Mouse (Mus musculus) kidney, postnatal 36 days (tissue): ENCODE results near the gene Prune2.

Experiments used
- DNase-seq, 2 experiments: peaks; one replicate each; pipeline ENCODE4 v3.0.0; 2021 to 2022; ENCODE audit warnings: mixed read lengths in 2 of 2

The Prune2 gene

DNA sequence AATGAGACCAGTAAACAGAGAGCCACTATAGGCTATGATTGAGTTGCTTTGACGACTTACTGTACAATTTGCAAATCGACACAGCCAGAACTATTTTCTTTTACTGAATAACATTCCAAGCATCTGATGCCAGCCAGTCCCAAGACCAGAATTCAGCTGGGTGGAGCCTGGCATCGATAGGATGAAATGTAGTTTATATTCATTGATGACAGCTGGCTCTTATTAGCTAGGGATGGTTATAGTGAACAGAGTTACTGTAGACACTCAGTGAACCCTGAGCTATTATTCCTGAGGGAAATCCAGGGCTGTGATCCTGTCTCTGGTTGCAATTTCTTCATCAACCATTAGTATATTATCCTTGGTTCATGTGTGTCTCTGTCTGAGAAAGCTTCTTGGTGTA is 254.6 kb downstream of the Prune2 start:
- no peak for DNase-seq

DNA sequence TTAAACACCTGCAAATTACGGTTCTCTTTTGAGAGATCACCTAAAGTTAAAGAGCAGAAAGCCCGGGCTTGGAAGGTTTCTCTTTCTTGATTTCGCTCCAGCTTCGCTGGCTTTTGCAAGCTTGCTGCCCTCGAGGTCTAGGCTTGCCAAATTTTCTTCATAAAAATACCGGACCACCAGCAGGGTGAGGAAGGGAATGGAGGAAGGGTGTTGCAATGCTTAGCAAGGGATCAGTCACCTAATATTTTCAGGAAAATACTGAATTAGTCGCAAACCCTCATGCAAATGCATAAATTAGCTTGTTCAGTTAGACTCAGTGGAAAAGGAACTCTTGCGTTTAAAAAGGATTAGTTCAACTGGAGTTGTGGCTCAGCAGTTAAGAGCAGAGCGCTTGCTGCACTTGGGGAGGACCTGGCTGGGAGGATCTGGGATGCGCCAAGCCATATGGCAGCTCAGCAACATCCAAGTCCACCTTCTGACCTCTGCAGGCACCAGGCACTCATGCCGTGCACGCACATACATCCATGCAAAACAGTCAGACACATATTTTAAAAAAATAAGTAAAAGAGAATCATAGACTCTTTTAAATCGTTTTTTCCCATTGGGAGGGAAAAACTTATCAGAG is 259.1 kb downstream of the Prune2 start:
- no peak for DNase-seq

DNA sequence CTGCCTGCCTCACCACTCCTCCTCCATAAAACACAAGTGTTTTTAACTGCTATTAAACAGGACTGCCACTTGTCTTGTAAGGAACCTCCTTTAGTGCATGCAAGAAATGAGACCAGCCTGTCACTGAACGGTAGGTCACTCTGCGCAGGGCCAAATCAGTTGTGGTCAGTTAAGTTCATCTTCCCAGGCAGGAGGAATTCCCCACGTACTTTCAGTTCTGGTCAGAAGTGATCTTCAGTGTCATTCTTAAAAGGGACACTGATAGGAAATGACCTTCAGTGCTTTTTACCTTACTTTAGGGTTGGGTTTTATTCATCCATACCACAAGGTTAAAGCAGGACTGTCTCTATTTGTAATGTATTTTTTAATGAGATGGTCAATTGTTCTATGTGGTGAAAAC is 262.3 kb downstream of the Prune2 start:
- no peak for DNase-seq

- DNase-seq, result peak in 1 of 2 experiments; percentile 12
Observed at GRCm38 (mm10) chr19:17223801-17224200, 267.9 kb downstream of the Prune2 start.

GRCm38 (mm10) chr19:17225570-17226083 is 269.7 kb downstream of the Prune2 start:
- DNase-seq, result no peak

DNA sequence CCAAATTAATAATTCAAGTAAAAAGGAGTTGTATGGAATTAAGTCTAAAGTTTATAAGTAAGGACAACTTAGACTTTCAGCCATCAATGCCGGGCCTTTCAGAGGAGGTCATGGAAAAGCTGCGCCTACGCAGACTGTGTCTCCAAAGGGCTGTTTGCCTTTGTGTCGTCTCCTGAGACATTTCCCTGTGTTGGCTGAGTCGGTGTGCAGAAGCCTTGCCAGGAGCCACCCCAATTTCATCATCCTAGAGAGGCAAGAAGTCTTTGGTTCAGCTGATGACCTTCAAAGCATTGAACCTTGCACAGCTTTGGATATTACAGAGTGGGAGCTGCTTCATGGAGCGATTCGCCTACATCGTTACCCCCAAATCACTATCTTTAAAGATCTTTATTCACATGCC is 270.2 kb downstream of the Prune2 start:
- DNase-seq, result no peak

DNA sequence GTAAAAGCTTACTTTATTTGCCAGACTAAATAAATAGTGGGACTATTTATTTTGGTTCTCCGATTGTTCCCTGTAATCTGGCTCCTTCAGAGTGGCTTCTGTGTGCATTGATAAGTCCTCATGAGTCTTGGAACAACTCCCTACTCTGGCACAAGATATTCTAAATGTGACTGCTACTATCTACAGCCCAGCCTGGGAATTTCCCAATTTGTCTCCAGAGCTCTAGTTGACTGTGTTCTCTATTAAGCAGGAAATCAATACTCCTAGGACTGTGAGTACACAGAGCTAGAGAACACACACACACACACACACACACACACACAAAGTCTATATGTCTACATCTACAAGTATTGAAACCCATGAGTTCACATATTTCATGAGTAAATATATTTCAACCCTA is 274.1 kb downstream of the Prune2 start:
- DNase-seq, result no peak

- no peak for DNase-seq
Observed at GRCm38 (mm10) chr19:17238471-17238870, 282.6 kb downstream of the Prune2 start.

DNA sequence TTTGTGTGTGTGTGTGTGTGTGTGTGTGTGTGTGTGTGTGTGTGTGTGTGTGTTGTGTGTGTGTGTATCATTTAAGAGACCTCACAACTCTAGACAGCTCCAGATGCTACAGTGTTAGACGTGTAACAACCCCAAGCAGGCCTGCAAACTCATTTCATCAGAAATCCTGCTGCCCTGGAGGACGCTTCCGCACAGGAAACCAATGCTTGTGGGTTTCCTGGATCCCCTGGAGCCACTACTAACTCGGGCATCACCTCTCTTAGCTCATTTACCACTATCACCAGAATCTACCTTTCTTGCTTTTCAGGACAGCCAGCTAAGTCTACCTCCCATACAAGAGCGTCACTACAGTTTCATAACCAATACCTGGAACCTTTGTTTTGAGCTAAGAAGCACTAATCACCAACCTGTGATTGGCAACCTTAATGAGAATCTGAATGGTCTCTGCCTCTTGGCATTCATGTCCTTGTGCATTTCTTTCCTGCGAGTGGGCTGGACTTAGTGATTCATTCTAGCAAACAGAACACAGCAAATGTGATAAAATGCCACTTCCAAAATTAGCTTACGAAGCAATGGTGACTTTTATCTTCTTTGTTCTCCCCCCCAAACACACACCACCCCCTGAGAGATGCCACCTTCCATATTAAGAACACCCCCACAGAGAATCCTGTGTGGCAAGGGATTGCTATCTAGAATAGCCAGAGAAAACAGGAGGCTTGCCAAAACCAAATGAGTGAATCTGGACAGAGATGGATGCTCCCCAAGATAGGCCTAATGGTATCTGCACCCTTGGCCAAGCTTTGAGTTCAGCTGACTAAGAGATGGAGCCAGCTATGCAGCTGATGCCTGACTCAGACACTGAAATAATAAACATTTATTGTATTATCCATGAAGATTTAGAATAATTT is 284.5 kb downstream of the Prune2 start:
- DNase-seq, result no peak

DNA sequence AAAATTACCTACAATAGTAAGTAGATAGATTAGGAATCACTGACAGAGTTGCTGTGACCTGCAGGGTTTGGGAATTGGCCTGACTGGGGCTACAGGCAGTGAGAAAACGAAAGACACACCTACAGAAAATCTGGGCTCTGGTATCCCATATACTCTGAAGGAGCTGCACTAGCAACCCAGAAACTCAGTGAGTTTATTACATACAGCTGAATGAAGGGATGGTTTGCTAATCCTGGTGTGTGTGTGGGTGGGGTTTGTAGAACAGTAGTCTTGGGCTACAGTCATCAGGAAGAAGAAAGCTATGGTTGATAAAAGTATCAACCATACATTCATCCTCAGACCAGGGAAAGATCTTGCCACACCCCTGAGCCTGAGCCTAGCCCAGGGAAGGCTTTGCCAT is 285.3 kb downstream of the Prune2 start:
- DNase-seq, result no peak

- DNase-seq, result no peak
Observed at GRCm38 (mm10) chr19:17242962-17243361, 287.0 kb downstream of the Prune2 start.

GRCm38 (mm10) chr19:17244544-17244943 is 288.6 kb downstream of the Prune2 start:
- DNase-seq, result peak in 1 of 2 experiments; percentile 12

DNA sequence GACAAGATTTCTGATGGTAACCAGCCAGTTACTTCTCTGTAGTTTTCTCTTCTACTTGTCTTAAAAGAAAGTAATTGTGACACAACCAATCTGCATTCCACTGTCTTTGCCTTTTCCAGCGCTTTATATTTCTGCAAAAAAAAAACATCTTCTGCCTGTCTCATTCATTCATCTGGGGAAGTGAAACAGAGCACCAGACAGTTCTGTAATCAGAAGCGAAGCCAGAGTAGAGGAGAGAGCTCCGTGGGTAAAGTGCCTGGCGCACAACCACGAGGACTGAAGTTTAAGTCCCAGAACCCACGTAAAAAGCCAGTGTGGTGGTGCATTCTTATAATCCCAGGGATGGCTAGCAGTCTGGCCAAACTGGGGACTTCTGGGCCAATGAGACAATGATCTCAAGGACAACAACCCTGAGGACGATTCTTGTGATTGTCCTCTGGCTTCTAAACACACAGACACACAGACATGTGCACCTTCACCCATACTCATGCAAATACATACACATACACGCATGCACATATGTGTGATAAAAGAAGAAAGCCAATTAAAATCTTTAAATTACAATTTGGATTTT is 291.5 kb downstream of the Prune2 start:
- DNase-seq, result no peak

DNA sequence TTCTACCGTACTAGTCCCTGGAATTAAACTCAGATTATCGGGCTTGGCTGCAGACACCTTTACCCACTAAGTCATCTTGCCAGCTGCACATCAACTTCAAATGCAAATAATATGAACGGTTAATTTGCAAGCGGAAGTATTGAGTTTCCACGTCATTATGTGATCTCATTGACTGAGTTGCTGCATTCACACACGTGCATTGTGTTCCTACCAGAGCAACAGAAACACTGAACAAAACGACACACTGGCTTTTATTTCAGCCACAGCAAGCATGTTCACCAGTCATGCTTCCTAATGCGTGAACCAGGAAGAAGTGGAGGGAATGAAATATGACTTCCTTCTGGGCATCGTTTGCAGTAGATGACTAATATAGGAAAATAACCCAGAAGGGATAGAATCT is 293.8 kb downstream of the Prune2 start:
- no peak for DNase-seq

DNA sequence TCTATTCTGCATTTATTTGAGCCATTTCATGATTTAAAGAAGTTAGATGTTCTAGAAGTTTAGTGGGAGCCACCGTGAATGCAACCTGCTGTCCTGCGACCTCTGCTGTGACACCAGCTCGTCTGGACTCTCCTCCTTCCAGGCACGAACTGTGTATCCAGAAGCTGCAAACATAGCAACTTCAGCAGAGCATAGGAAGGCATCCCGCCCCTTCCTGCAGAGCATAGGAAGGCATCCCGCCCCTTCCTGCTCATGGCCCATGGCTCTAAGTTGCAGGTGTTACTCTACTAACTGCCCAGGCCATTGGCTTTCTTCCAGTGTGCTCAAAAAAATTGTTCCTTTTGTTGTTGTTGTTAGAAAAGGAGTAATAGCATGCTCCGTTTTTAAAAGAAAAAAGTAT is 294.9 kb downstream of the Prune2 start:
- DNase-seq, result no peak

- DNase-seq, result no peak
Observed at GRCm38 (mm10) chr19:17251453-17251852, 295.5 kb downstream of the Prune2 start.

DNA sequence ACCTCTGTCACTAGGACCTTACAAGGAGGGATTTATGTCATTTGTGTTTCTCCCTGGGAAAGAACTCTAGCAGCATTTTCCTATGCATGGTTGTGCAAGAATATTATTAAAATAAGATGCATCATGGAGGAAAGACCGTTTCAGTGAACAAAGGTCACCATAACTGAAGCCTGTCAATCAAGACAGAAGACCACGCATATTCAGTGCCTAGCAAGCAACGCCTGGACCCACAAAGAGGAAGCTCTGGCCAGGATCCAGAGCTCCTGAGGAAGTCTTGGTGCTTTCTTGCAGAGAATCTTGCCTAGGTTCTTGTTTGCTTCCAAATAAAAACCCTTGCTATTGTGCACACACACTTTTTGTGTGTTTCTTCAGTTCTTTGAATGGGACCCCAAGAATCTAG is 296.9 kb downstream of the Prune2 start:
- no peak for DNase-seq

DNA sequence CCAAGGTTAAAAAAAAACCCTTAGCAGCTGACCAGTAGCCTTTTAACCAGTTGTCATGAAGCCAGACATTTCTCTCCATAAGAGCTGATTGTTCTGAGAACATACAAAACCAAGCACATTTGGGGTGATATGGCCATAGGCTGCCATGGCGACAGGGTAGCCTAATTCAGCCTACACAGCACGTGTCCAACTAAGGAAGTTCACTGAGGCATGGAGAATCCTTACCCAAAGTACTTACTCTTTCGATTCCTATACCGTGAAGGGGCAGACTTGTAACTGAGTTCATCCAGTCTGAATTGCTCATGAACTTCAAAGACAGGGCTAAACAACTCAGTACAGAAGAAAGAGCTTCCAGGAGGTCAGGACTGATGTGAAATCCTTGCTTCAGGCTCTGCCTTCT is 299.6 kb downstream of the Prune2 start:
- no peak for DNase-seq

- DNase-seq, result no peak
Observed at GRCm38 (mm10) chr19:17256388-17256787, 300.5 kb downstream of the Prune2 start.

DNA sequence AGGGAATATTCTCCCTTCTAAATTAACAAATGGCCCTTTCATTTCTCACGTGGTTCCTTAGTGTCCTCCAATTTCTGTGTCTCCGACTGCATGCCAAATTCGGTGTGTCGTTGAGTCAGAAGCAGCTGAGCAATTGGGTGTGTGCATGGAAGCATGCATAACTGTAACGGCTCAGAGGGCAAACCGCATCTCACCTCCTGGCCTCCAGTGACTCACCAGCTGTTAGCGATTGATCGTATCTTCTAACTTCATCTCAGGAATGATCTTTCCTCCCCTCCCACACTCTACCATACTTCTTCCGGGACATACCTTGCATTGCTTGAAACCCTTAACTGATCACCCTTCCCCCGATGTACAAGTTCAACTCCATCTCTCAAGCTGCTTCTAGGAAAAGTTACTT is 300.9 kb downstream of the Prune2 start:
- DNase-seq, result no peak

DNA sequence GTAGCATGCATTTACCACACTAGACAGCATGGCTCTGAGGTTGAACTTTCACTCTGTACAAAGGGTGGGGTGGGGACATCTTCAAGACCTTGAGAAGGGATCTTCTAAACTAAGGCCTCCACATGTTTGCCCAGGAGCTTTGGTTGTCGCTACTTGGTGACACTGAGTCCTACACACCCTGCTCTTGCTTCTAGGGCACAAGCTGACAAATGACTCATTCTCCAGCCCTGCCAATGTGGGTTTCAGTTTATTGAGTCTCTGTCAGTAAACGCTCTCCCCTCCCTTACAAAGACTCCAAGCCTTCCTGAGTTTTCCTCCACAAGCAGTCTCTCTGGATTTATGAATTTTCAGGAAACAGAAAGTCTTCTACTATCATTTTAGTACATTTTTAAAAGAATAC is 307.3 kb downstream of the Prune2 start:
- no peak for DNase-seq

DNA sequence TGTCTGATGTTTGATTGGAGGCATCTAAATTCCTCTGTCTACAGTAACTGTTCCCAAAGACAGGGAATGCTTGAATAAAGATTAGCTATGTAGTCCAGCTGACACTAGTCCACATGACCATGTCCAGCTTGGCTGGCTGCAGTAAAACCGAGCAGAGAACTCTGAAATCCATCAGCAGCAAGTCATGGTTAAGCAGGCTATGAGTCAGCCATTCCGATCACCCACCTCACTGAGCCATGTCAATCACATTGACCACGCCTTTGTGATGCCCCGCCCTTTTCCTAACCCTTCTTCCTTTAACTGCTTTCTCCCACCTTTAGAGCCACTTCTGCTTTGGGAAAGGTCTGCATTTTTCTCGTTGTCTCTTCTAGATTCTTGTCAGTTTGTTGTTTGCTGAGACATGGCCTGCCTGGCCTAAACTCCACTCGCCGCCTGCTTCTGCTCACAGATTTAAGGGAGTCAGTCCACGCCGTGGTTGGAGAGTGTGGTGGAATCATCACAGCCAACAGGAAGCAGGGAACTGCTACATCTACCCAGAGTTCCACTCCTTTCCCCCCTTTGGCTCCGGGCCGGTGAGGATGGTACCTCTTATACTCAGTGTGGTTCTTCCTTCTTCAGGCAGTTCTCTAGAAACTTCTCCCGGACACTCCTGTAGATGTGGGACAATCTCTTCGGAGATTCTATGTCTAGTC is 307.9 kb downstream of the Prune2 start:
- peak in 1 of 2 experiments; percentile 28 for DNase-seq
